10 mouse cellular contexts compared by ENCODE assay signal in genomic region chr4:138856491-138856890, GRCm38 (mm10). TPM values are rescaled to one million over a fixed set of nuclear protein-coding genes. Genes with fewer than 3 reads are reported as not detected.
A peak's percentile ranks its signal among the peaks of the same experiment; 100 is the strongest.
DNase-seq lines count a peak whose midpoint lies in the region; ATAC-seq and TF ChIP-seq lines count a peak whose summit lies in the region.
"Had no signal": no experiment of that assay in that cellular context is flagged by ENCODE, and none has a peak within 500 bp of the region (broad histone marks: within the 10 kb centered on the region; RNA-seq: fewer than 3 reads in every experiment).

No protein-coding gene starts in this region.

- TF ChIP-seq EP300 in heart, adult 2 months (IDR thresholded peaks at IDR 0.05; ENCODE audit: insufficient read depth, low read depth, low read length) = no peak

- no peak overlapping the region for H3K4me3 ChIP-seq in heart, adult 2 months
- no peak overlapping the region for H3K4me3 ChIP-seq in bone marrow macrophage, adult 2 months (ENCODE audit: insufficient read depth, low read length)
- H3K4me3 ChIP-seq: embryonic facial prominence, embryonic 12.5 days; midbrain, embryonic 12.5 days had no signal

- ATAC-seq in erythroid progenitor cell, adult 5-6 weeks (replicated peaks; ENCODE audit: low FRiP score, poor library complexity, severe bottlenecking) = peak; percentile 72

- no peaks in the 10 kb centered on the region for H3K79me2 ChIP-seq in heart, adult 2 months (replicated peaks; ENCODE audit: control insufficient read depth, insufficient read depth, low read length)

- H3K9ac ChIP-seq in heart, adult 2 months (ENCODE audit: low read depth, low read length) = no peak overlapping the region
- H3K9ac ChIP-seq: embryonic facial prominence, embryonic 12.5 days; midbrain, embryonic 12.5 days had no signal

- 28% methylated on average over 7 of the region's 7 CpGs for WGBS in heart, adult 2 months

- H3K4me1 ChIP-seq in heart, adult 2 months (ENCODE audit: control insufficient read depth, insufficient read depth, low read length) = no peaks in the 10 kb centered on the region
- peaks cover 5% of the 10 kb centered on the region; the same call in 1 of the 2 replicates for H3K4me1 ChIP-seq in bone marrow macrophage, adult 2 months (ENCODE audit: control insufficient read depth, insufficient read depth, low read length)
- H3K4me1 ChIP-seq: embryonic facial prominence, embryonic 12.5 days; midbrain, embryonic 12.5 days had no signal

- H3K27ac ChIP-seq in heart, adult 2 months = no peak overlapping the region
- no peak overlapping the region for H3K27ac ChIP-seq in bone marrow macrophage, adult 2 months (ENCODE audit: insufficient read depth, low read depth, low read length)
- H3K27ac ChIP-seq: embryonic facial prominence, embryonic 12.5 days; midbrain, embryonic 12.5 days had no signal

- no peaks in the 10 kb centered on the region for H3K36me3 ChIP-seq in heart, adult 2 months (ENCODE audit: control insufficient read depth, insufficient read depth, low read length)
- H3K36me3 ChIP-seq in splenic B cell, adult 2 months (ENCODE audit: control insufficient read depth, insufficient read depth, low read length, poor library complexity, severe bottlenecking) = no peaks in the 10 kb centered on the region
- H3K36me3 ChIP-seq: embryonic facial prominence, embryonic 12.5 days; midbrain, embryonic 12.5 days had no signal

- no peak for TF ChIP-seq POLR2A in heart, adult 2 months (IDR thresholded peaks at IDR 0.05; ENCODE audit: insufficient read depth, low read depth, low read length)
- no peak for TF ChIP-seq POLR2A in bone marrow macrophage, adult 2 months (IDR thresholded peaks at IDR 0.05; ENCODE audit: borderline replicate concordance, low read depth, low read length)

- DNase-seq in heart, adult 2 months = no peak
- no peak for DNase-seq in heart, adult 11 months
- peak; percentile 68 for DNase-seq in CD4-positive helper T cell, adult 2 months (ENCODE audit: low read depth, low spot score)
- peak; percentile 57 to 58 for DNase-seq in layer of hippocampus, adult 8-10 months (ENCODE audit: low spot score in 2 of 2)
- DNase-seq in lung, postnatal 25 days (ENCODE audit: low spot score) = peak; percentile 55
- peak; percentile 80 for DNase-seq in splenic B cell, adult 2 months (ENCODE audit: low read depth, low spot score)

- intact Hi-C loops in heart, adult 2 months (cut with DNase I) = no loop called here

- peak; percentile 83 for TF ChIP-seq CTCF in heart, adult 2 months (IDR thresholded peaks at IDR 0.05)
- peak; percentile 90 for TF ChIP-seq CTCF in bone marrow macrophage, adult 2 months (IDR thresholded peaks at IDR 0.05; ENCODE audit: low read depth, low read length)

- H3K27me3 ChIP-seq in heart, adult 2 months (ENCODE audit: control insufficient read depth, insufficient read depth, low read length) = 0 out of 2 replicates have a peak, but pooled peaks cover 1% of the 10 kb centered on the region
- H3K27me3 ChIP-seq in splenic B cell, adult 2 months (ENCODE audit: control insufficient read depth, insufficient read depth, low read length, poor library complexity, severe bottlenecking) = 0 out of 2 replicates have a peak, but pooled peaks cover 2% of the 10 kb centered on the region
- H3K27me3 ChIP-seq: embryonic facial prominence, embryonic 12.5 days had no signal

RNA-seq across cellular contexts. Expression of gene Pla2g5, which starts 6.8 kb away (rescaled TPM):
- 10 to 100 TPM; 24.8 to 33.0 TPM for total RNA-seq in heart, adult 2 months (2021)
- 87.6 and 129 TPM in 2 replicates for polyA plus RNA-seq in heart, adult 2 months (2012; rRNA removed)
- not detected in 2 replicates for polyA plus RNA-seq in bone marrow macrophage, adult 2 months (2012; ENCODE audit: insufficient read depth, insufficient read length, missing spikeins)
- not detected in 2 replicates for total RNA-seq in erythroid progenitor cell, adult 5-6 weeks (2015; ENCODE audit: low replicate concordance)
- total RNA-seq in erythroid progenitor cell, adult 5-6 weeks (2017; ENCODE audit: low replicate concordance) = not detected in 2 replicates
- total RNA-seq in layer of hippocampus, adult 8-10 months (2022) = 1 to 10 TPM in 2 of 4 experiments, under 1 TPM in 2; 0.94 to 3.0 (median 1.6) TPM
- polyA plus RNA-seq: midbrain, embryonic 12.5 days had no signal

RNA-seq across cellular contexts. Expression of gene Gm13030, which starts 17.3 kb away (rescaled TPM):
- not detected for total RNA-seq in heart, adult 2 months (2021)
- polyA plus RNA-seq in heart, adult 2 months (2012; rRNA removed) = not detected in 2 replicates
- polyA plus RNA-seq in bone marrow macrophage, adult 2 months (2012; ENCODE audit: insufficient read depth, insufficient read length, missing spikeins) = not detected in 2 replicates
- not detected in 2 replicates for total RNA-seq in erythroid progenitor cell, adult 5-6 weeks (2015; ENCODE audit: low replicate concordance)
- total RNA-seq in erythroid progenitor cell, adult 5-6 weeks (2017; ENCODE audit: low replicate concordance) = not detected in 2 replicates
- total RNA-seq in layer of hippocampus, adult 8-10 months (2022) = not detected
- polyA plus RNA-seq: embryonic facial prominence, embryonic 12.5 days; midbrain, embryonic 12.5 days had no signal

RNA-seq across cellular contexts. Expression of gene Pla2g2e, which starts 21.3 kb away (rescaled TPM):
- 1 to 10 TPM in 1 of 2 experiments, under 1 TPM in 1; 0.73 to 1.6 TPM for total RNA-seq in heart, adult 2 months (2021)
- 0.43 TPM in 1 of 2 replicates, not detected in the other for polyA plus RNA-seq in heart, adult 2 months (2012; rRNA removed)
- polyA plus RNA-seq in bone marrow macrophage, adult 2 months (2012; ENCODE audit: insufficient read depth, insufficient read length, missing spikeins) = 0.96 TPM in 1 of 2 replicates, not detected in the other
- total RNA-seq in erythroid progenitor cell, adult 5-6 weeks (2015; ENCODE audit: low replicate concordance) = not detected in 2 replicates
- total RNA-seq in erythroid progenitor cell, adult 5-6 weeks (2017; ENCODE audit: low replicate concordance) = not detected in 2 replicates
- not detected for total RNA-seq in layer of hippocampus, adult 8-10 months (2022)
- polyA plus RNA-seq: embryonic facial prominence, embryonic 12.5 days; midbrain, embryonic 12.5 days had no signal

RNA-seq across cellular contexts. Expression of gene Otud3, which starts 57.3 kb away (rescaled TPM):
- 10 to 100 TPM; 10.4 to 11.7 TPM for total RNA-seq in heart, adult 2 months (2021)
- 6.1 and 8.8 TPM in 2 replicates for polyA plus RNA-seq in heart, adult 2 months (2012; rRNA removed)
- 4.8 and 8.0 TPM in 2 replicates for polyA plus RNA-seq in bone marrow macrophage, adult 2 months (2012; ENCODE audit: insufficient read depth, insufficient read length, missing spikeins)
- not detected in 2 replicates for total RNA-seq in erythroid progenitor cell, adult 5-6 weeks (2015; ENCODE audit: low replicate concordance)
- total RNA-seq in erythroid progenitor cell, adult 5-6 weeks (2017; ENCODE audit: low replicate concordance) = 0.13 and 0.83 TPM in 2 replicates
- 10 to 100 TPM; 10.2 to 13.0 (median 12.3) TPM for total RNA-seq in layer of hippocampus, adult 8-10 months (2022)

Comparison
In these comparisons a context has a peak if more than half of its experiments do, and no peak if none do; other contexts are left out.
1. DNase-seq: peak in CD4-positive helper T cell, adult 2 months (single experiment), layer of hippocampus, adult 8-10 months (2 of 2), lung, postnatal 25 days (single experiment) and splenic B cell, adult 2 months (single experiment); none in heart, adult 2 months (0 of 2) and heart, adult 11 months (single experiment).
2. RNA of gene Pla2g5, which starts 6.8 kb away (total RNA-seq): 24.8 to 33.0 TPM in heart, adult 2 months; 0.94 to 3.0 TPM in layer of hippocampus, adult 8-10 months and not detected in erythroid progenitor cell, adult 5-6 weeks; every median in the first group is over 4 times any median in the second.